Mouse (Mus musculus) embryonic facial prominence, embryonic 14.5 days (tissue): ENCODE data around the gene Musk. TPM values are rescaled to one million over a fixed set of nuclear protein-coding genes. Genes with fewer than 3 reads are reported as not detected.
A peak's percentile ranks its signal among the peaks of the same experiment; 100 is the strongest.

ENCODE experiments used
- ATAC-seq: fragments of 200-750 bp; cut with Nextera tagmentation; 2 replicates; pipeline ENCODE4 v1.8.0; 2017; ENCODE audit warnings: low read depth, moderate number of reproducible peaks, moderate TSS enrichment
- DNase-seq: peaks from one replicate; pipeline ENCODE4 v3.0.0-alpha.2; 2015; ENCODE audit warnings: low spot score
- H3K27ac ChIP-seq: fragments of 300-500 bp; sonication (generic); replicated peaks from 2 replicates; pipeline ENCODE4 v1.5.1; 2014; ENCODE audit warnings: low read depth, mild to moderate bottlenecking, low read length, moderate library complexity
- H3K27me3 ChIP-seq: fragments of 300-500 bp; sonication (generic); replicated peaks from 2 replicates; pipeline ENCODE4 v1.6.1; 2014; ENCODE audit warnings: low read length; ENCODE audit not compliant: control insufficient read depth, insufficient read depth
- H3K36me3 ChIP-seq: fragments of 300-500 bp; sonication (generic); 2 replicates; pipeline ENCODE4 v1.6.1; 2014; ENCODE audit warnings: low read length, mixed read lengths; ENCODE audit not compliant: control insufficient read depth, insufficient read depth
- H3K4me1 ChIP-seq: fragments of 300-500 bp; sonication (generic); 2 replicates; pipeline ENCODE4 v1.6.1; 2014; ENCODE audit warnings: antibody characterized with exemption, low read length; ENCODE audit not compliant: control insufficient read depth, insufficient read depth
- H3K4me2 ChIP-seq: fragments of 300-500 bp; sonication (generic); 2 replicates; pipeline ENCODE4 v1.6.1; 2014; ENCODE audit warnings: low read depth, mild to moderate bottlenecking, low read length, moderate library complexity, mixed read lengths
- H3K4me3 ChIP-seq: fragments of 300-500 bp; sonication (generic); 2 replicates; pipeline ENCODE4 v1.5.1; 2014; ENCODE audit warnings: low read depth, mild to moderate bottlenecking, low read length
- H3K9ac ChIP-seq: fragments of 300-500 bp; sonication (generic); 2 replicates; pipeline ENCODE4 v1.6.1; 2014; ENCODE audit warnings: low read depth, mild to moderate bottlenecking, low read length, moderate library complexity, mixed read lengths
- H3K9me3 ChIP-seq: fragments of 300-500 bp; sonication (generic); 2 replicates; pipeline ENCODE4 v1.6.1; 2016; ENCODE audit warnings: low read length; ENCODE audit not compliant: control insufficient read depth
- WGBS: fragments of 180-500 bp; shearing (Covaris S2); extraction: QIAGEN DNeasy Blood & Tissue Kit; methylation state at CpG from one replicate; pipeline ENCODE4 v1.1.7; 2014; 5-methylcytosine and 5-hydroxymethylcytosine counted together
- polyA plus RNA-seq: library from polyadenylated mRNA; unstranded; fragments of >200 nt; fragmentation: Nextera tagmentation; extraction: Ambion mirVana; gene quantifications from 2 replicates; pipeline ENCODE4 v1.2.1, GENCODE M21; 2014

Musk gene
- polyA plus RNA-seq, 1 experiment from 2014 or later = 11.8 TPM

GRCm38 (mm10) chr4:58413188-58414185 lies 127.7 kb downstream of the Musk start:
- Histone ChIP-seq H3K4me1 (peaks cover 7% of the 10 kb centered on the region; the same call in 1 of the 2 replicates), H3K36me3 (no peaks in the 10 kb centered on the region), H3K4me2 (no peak overlapping the region), H3K9me3 (0 out of 2 replicates have a peak, but pooled peaks cover 3% of the 10 kb centered on the region), H3K4me3 (no peak overlapping the region), H3K27me3 (no peaks in the 10 kb centered on the region), H3K27ac (no peak overlapping the region; the same call in 1 of the 2 replicates), H3K9ac (no peak overlapping the region)
- WGBS = 66% methylated on average over 13 of the region's 13 CpGs
- no peak for ATAC-seq
- DNase-seq = peak; percentile 41

DNA sequence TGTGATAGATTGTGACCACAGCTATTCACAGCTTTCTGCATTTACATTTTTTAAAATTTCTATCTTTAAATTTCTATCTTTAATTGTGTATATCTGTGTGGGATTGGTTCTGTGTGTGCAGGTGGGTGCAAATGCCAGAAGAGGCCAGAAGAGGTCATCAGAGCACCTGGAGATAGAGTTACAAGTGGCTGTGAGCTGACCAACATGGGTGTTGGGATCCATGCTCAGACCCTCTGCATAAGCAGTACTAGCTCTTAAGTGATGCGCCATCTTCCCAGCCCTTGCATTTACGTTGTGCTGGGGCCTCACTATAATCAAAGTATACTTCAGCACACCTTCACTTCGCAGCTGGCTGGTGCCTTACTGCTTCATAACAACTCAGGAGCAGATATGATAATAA lies 129.8 kb downstream of the Musk start:
- Histone ChIP-seq H3K9me3 (0 out of 2 replicates have a peak, but pooled peaks cover 3% of the 10 kb centered on the region), H3K27ac (no peak overlapping the region), H3K27me3 (no peaks in the 10 kb centered on the region), H3K36me3 (no peaks in the 10 kb centered on the region), H3K4me2 (no peak overlapping the region), H3K4me1 (peaks cover 7% of the 10 kb centered on the region; the same call in 1 of the 2 replicates), H3K9ac (no peak overlapping the region), H3K4me3 (no peak overlapping the region)
- ATAC-seq (no peak), DNase-seq (no peak)
- WGBS = 91% methylated on average over 3 of the region's 3 CpGs

- Histone ChIP-seq H3K27ac (peak overlapping the region; percentile 28), H3K9ac (no peak overlapping the region), H3K4me1 (peaks cover 7% of the 10 kb centered on the region; the same call in 1 of the 2 replicates), H3K4me2 (no peak overlapping the region), H3K4me3 (no peak overlapping the region), H3K9me3 (0 out of 2 replicates have a peak, but pooled peaks cover 3% of the 10 kb centered on the region), H3K36me3 (no peaks in the 10 kb centered on the region), H3K27me3 (no peaks in the 10 kb centered on the region)
- ATAC-seq (peak; percentile 53; the same call in 1 of the 2 replicates), DNase-seq (peak; percentile 89)
- WGBS = 41% methylated on average over 4 of the region's 4 CpGs
Measured at GRCm38 (mm10) chr4:58417319-58417718, 131.6 kb downstream of the Musk start.

GRCm38 (mm10) chr4:58419225-58419624 lies 133.5 kb downstream of the Musk start:
- ATAC-seq = no peak
- Histone ChIP-seq H3K4me2 (no peak overlapping the region), H3K4me3 (no peak overlapping the region), H3K9ac (no peak overlapping the region), H3K27me3 (no peaks in the 10 kb centered on the region), H3K36me3 (no peaks in the 10 kb centered on the region), H3K9me3 (no peaks in the 10 kb centered on the region), H3K4me1 (peaks cover 10% of the 10 kb centered on the region; the same call in 1 of the 2 replicates), H3K27ac (no peak overlapping the region)
- peak; percentile 22 for DNase-seq
- 35% methylated on average over 5 of the region's 5 CpGs for WGBS

GRCm38 (mm10) chr4:58423276-58423930 lies 137.6 kb downstream of the Musk start:
- H3K36me3 ChIP-seq = no peaks in the 10 kb centered on the region
- H3K9ac ChIP-seq = no peak overlapping the region
- 0 out of 2 replicates have a peak, but pooled peaks cover 3% of the 10 kb centered on the region for H3K4me1 ChIP-seq
- 0 out of 2 replicates have a peak, but pooled peaks cover 3% of the 10 kb centered on the region for H3K9me3 ChIP-seq
- 28% methylated on average over 9 of the region's 9 CpGs for WGBS
- ATAC-seq = peak; percentile 50; the same call in 1 of the 2 replicates
- H3K27me3 ChIP-seq = no peaks in the 10 kb centered on the region
- no peak overlapping the region for H3K27ac ChIP-seq
- no peak overlapping the region for H3K4me3 ChIP-seq
- peak; percentile 58 for DNase-seq
- H3K4me2 ChIP-seq = peak overlapping the region; percentile 25

Other genes starting within 250 kb of the Musk start
- gene Svep1, start 79.1 kb upstream of the Musk start, polyA plus RNA-seq = 10.6 and 12.1 TPM in 2 replicates